Comparison of ENCODE assay signal across 12 mouse cellular contexts in genomic region chr19:47412566-47413248, GRCm38 (mm10). TPM values are rescaled to one million over a fixed set of nuclear protein-coding genes. Genes with fewer than 3 reads are reported as not detected.
DNase-seq lines count a peak whose midpoint lies in the region; ATAC-seq lines count a peak whose summit lies in the region.
"Had no signal": no experiment of that assay in that cellular context is flagged by ENCODE, and none has a peak within 500 bp of the region (broad histone marks: within the 10 kb centered on the region; RNA-seq: fewer than 3 reads in every experiment).

No protein-coding gene starts in this region.

- no peak overlapping the region for H3K4me2 ChIP-seq in heart, embryonic 16.5 days (ENCODE audit: low read depth, low read length)
- H3K4me2 ChIP-seq: limb, embryonic 12.5 days; neural tube, embryonic 12.5 days had no signal

- no peaks in the 10 kb centered on the region for H3K9me3 ChIP-seq in heart, embryonic 16.5 days (replicated peaks; ENCODE audit: control insufficient read depth, low read length)
- H3K9me3 ChIP-seq: G1E; limb, embryonic 12.5 days; neural tube, embryonic 12.5 days had no signal

- 0 out of 2 replicates have a peak, but pooled peaks cover 2% of the 10 kb centered on the region for H3K36me3 ChIP-seq in heart, embryonic 16.5 days (ENCODE audit: control insufficient read depth, insufficient read depth)
- H3K36me3 ChIP-seq: G1E; neural tube, embryonic 12.5 days had no signal

- 0 out of 2 replicates have a peak, but pooled peaks have one; percentile 15 for ATAC-seq in heart, embryonic 16.5 days (replicated peaks; ENCODE audit: extremely low read depth, insufficient read depth, low FRiP score)
- peak; percentile 15; the same call in 1 of the 2 replicates for ATAC-seq in erythroblast, adult 5-6 weeks (replicated peaks; ENCODE audit: low FRiP score, poor library complexity, severe bottlenecking)
- peak; percentile 31 for ATAC-seq in megakaryocyte progenitor cell, adult 5-6 weeks (replicated peaks; ENCODE audit: poor library complexity)

- no peak for DNase-seq in heart, postnatal 10 days
- DNase-seq in CD4-positive, CD25-positive, alpha-beta regulatory T cell, adult 2 months (ENCODE audit: low read depth, low spot score): peak; percentile 75
- no peak for DNase-seq in right cerebral cortex, postnatal 4 days
- no peak for DNase-seq in gastrocnemius, adult 8-10 months (ENCODE audit: low spot score in 2 of 2)
- no peak for DNase-seq in testis, postnatal 14 days (ENCODE audit: low spot score)
- DNase-seq: heart, postnatal 4 days had no signal

- intact Hi-C loops in heart, postnatal 10 days (cut with DNase I): no loop called here

- H3K27me3 ChIP-seq in heart, embryonic 16.5 days (ENCODE audit: control insufficient read depth, insufficient read depth, low read length): no peaks in the 10 kb centered on the region
- H3K27me3 ChIP-seq: limb, embryonic 12.5 days; neural tube, embryonic 12.5 days had no signal

- H3K4me1 ChIP-seq in heart, embryonic 16.5 days (ENCODE audit: control insufficient read depth, insufficient read depth, low read length): peaks cover 33% of the 10 kb centered on the region

- no peak overlapping the region for H3K27ac ChIP-seq in heart, embryonic 16.5 days (ENCODE audit: low read length)
- H3K27ac ChIP-seq: limb, embryonic 12.5 days; neural tube, embryonic 12.5 days had no signal

- 57% methylated on average over 11 of the region's 11 CpGs for WGBS in heart, embryonic 16.5 days

- H3K4me3 ChIP-seq in heart, embryonic 16.5 days (ENCODE audit: low read length): no peak overlapping the region
- H3K4me3 ChIP-seq: limb, embryonic 12.5 days; neural tube, embryonic 12.5 days had no signal

- H3K9ac ChIP-seq in heart, embryonic 16.5 days (ENCODE audit: low read length): no peak overlapping the region
- H3K9ac ChIP-seq: limb, embryonic 12.5 days; neural tube, embryonic 12.5 days had no signal

RNA-seq across cellular contexts. Expression of gene Sh3pxd2a, which starts 51.5 kb away (rescaled TPM):
- polyA plus RNA-seq in heart, embryonic 16.5 days (2015; fragmentation: Nextera tagmentation; extraction: Ambion mirVana): 4.5 and 6.3 TPM in 2 replicates
- total RNA-seq in heart, postnatal 10 days (2021): 10 to 100 TPM; 87.9 to 93.7 TPM
- total RNA-seq in erythroblast, adult 5-6 weeks (2015; ENCODE audit: low replicate concordance): 0.19 and 1.5 TPM in 2 replicates
- total RNA-seq in erythroblast, adult 5-6 weeks (2017; ENCODE audit: low replicate concordance): 1.1 and 1.4 TPM in 2 replicates
- 1.3 and 1.6 TPM in 2 replicates for total RNA-seq in megakaryocyte progenitor cell, adult 5-6 weeks (2015)
- total RNA-seq in megakaryocyte progenitor cell, adult 5-6 weeks (2017): 1.1 and 1.4 TPM in 2 replicates
- total RNA-seq in gastrocnemius, adult 8-10 months (2022): 10 to 100 TPM; 33.4 to 44.9 (median 41.1) TPM
- polyA plus RNA-seq: G1E had no signal

Comparison
In these comparisons a context has a peak if more than half of its experiments do, and no peak if none do; other contexts are left out.
1. RNA of gene Sh3pxd2a, which starts 51.5 kb away (total RNA-seq): 87.9 to 93.7 TPM in heart, postnatal 10 days and 33.4 to 44.9 TPM in gastrocnemius, adult 8-10 months; 0.19 to 1.5 TPM in erythroblast, adult 5-6 weeks and 1.1 to 1.6 TPM in megakaryocyte progenitor cell, adult 5-6 weeks; every median in the first group is over 10 times any median in the second.
2. Peak in every context shown above with its lines, with median percentiles within 50 percentile points of each other: ATAC-seq.